Mouse (Mus musculus): ENCODE results near the gene Tsfm. TPM values are rescaled to one million over a fixed set of nuclear protein-coding genes. Genes with fewer than 3 reads are reported as not detected.
A peak's percentile ranks its signal among the peaks of the same experiment; 100 is the strongest.

The Tsfm gene
- polyA plus RNA-seq (2014; fragmentation: Nextera tagmentation; extraction: Ambion mirVana) = 60.1 and 64.6 TPM in 2 replicates

DNA sequence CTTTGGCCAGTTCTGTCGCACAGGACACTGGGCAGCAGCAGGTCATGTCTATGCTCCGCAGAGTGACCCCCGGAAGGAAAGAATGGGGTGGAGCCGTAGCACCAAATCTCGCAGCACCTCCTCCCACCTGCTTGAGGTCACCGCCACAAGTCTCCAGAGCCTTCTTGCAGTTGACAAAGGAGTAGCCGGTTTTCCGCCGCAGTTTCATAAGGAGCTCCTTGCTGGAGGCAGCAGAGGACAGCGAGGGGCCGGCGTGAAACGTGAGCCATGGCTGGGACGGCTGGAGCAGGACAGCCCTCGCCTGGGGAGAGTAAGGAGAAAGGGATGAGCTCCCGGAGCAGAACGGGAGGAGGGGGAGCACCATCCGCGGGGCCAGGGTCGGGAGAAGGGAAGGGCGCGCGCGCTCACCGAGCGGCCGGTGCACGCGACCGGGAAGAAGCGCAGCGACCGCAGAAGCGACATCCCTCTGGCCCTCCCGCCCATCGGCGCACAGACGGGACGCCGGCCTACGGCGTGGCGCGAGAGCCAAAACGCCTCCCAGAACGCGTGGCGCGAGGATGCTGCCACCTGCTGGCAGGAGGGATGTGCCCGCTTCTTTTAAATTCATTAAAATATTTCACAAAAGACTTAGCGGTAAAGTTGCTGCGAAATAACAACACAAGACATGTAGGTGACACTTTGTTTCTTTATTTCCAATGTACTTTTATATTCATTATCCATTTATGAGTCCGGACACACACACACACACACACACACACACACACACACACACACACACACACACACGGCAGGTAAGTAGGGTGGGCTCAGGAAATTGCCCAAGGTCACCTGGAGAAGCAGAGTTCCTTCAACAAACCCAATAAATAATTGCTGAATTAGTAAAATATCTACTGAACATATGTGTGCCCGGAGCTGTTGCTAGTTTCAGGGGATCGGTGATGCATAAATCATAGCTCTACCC lies at the start of gene Tsfm:
Tsfm (minus strand) TSS at position 505 of the 961 bp plus-strand sequence.
- no peaks in the 10 kb centered on the region for H3K9me3 ChIP-seq (ENCODE audit: control insufficient read depth, low read length)
- H3K9ac ChIP-seq (replicated peaks; ENCODE audit: low read depth, low read length) = peak within 1 kb of the TSS; percentile 82
- peak within 1 kb of the TSS; percentile 86 for H3K4me3 ChIP-seq (ENCODE audit: low read depth, low read length)
- peaks cover 8% of the 10 kb centered on the region; the same call in 1 of the 2 replicates for H3K4me1 ChIP-seq (ENCODE audit: control insufficient read depth, insufficient read depth, low read length)
- H3K27me3 ChIP-seq (ENCODE audit: control insufficient read depth, insufficient read depth, low read length) = no peaks in the 10 kb centered on the region
- WGBS = 5% methylated on average over 49 of the region's 56 CpGs
- H3K36me3 ChIP-seq (ENCODE audit: control insufficient read depth, insufficient read depth, low read length) = peaks cover 20% of the 10 kb centered on the region
- H3K4me2 ChIP-seq (ENCODE audit: low read depth, low read length) = peak within 1 kb of the TSS; percentile 79
- ATAC-seq (ENCODE audit: low read depth) = peak; percentile 91
- peak within 1 kb of the TSS; percentile 67; the same call in 1 of the 2 replicates for H3K27ac ChIP-seq (ENCODE audit: low read depth, low read length)

DNA sequence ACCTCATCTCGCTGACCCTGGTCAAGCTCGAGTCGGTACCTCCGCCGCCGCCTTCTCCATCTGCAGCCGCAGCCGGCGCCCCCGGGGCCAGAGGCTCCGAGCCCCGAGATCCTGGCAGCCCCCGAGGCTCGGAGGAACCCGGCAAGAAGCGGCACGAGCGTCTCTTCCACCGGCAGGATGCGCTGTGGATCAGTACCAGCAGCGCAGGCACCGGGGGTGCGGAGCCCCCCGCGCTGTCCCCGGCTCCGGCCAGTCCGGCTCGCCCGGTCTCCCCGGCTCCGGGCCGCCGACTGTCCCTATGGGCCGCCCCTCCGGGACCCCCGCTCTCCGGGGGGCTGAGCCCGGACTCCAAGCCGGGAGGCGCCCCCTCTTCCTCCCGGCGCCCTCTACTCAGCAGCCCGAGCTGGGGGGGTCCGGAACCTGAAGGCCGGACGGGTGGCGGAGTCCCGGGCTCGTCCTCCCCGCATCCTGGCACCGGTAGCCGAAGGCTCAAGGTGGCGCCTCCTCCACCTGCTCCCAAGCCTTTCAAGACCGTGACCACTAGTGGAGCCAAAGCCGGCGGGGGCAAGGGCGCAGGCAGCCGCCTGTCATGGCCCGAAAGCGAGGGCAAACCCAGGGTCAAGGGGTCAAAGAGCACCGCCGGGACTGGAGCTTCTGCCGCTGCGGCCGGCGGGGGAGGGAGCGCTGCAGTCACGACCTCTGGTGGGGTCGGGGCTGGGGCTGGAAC lies 49.2 kb upstream of the Tsfm start:
- Histone ChIP-seq H3K27me3 (ENCODE audit: control insufficient read depth, insufficient read depth, low read length) (0 out of 2 replicates have a peak, but pooled peaks cover 8% of the 10 kb centered on the region), H3K36me3 (ENCODE audit: control insufficient read depth, insufficient read depth, low read length) (peaks cover 10% of the 10 kb centered on the region; the same call in 1 of the 2 replicates), H3K9ac (replicated peaks; ENCODE audit: low read depth, low read length) (peak overlapping the region; percentile 93), H3K4me3 (ENCODE audit: low read depth, low read length) (peak overlapping the region; percentile 80), H3K27ac (ENCODE audit: low read depth, low read length) (peak overlapping the region; percentile 80), H3K9me3 (ENCODE audit: control insufficient read depth, low read length) (no peaks in the 10 kb centered on the region), H3K4me1 (ENCODE audit: control insufficient read depth, insufficient read depth, low read length) (peaks cover 31% of the 10 kb centered on the region), H3K4me2 (ENCODE audit: low read depth, low read length) (peak overlapping the region; percentile 91)
- WGBS = 2% methylated on average over 28 of the region's 70 CpGs
- ATAC-seq (ENCODE audit: low read depth) = 0 out of 2 replicates have a peak, but pooled peaks have one; percentile 10

- Histone ChIP-seq H3K9me3 (ENCODE audit: control insufficient read depth, low read length) (no peaks in the 10 kb centered on the region), H3K36me3 (ENCODE audit: control insufficient read depth, insufficient read depth, low read length) (0 out of 2 replicates have a peak, but pooled peaks cover 6% of the 10 kb centered on the region), H3K4me3 (ENCODE audit: low read depth, low read length) (peak overlapping the region; percentile 80), H3K27ac (ENCODE audit: low read depth, low read length) (peak overlapping the region; percentile 80), H3K4me1 (ENCODE audit: control insufficient read depth, insufficient read depth, low read length) (peaks cover 31% of the 10 kb centered on the region), H3K4me2 (ENCODE audit: low read depth, low read length) (peak overlapping the region; percentile 91), H3K9ac (replicated peaks; ENCODE audit: low read depth, low read length) (peak overlapping the region; percentile 93), H3K27me3 (ENCODE audit: control insufficient read depth, insufficient read depth, low read length) (0 out of 2 replicates have a peak, but pooled peaks cover 8% of the 10 kb centered on the region)
- ATAC-seq (ENCODE audit: low read depth) = peak; percentile 79
- WGBS = 2% methylated on average over 34 of the region's 49 CpGs
Measured at GRCm38 (mm10) chr10:127078677-127079575, 48.3 kb upstream of the Tsfm start.

- H3K27me3 ChIP-seq (ENCODE audit: control insufficient read depth, insufficient read depth, low read length) = 0 out of 2 replicates have a peak, but pooled peaks cover 7% of the 10 kb centered on the region
- 0 out of 2 replicates have a peak, but pooled peaks cover under 1% of the 10 kb centered on the region for H3K36me3 ChIP-seq (ENCODE audit: control insufficient read depth, insufficient read depth, low read length)
- peak overlapping the region; percentile 24; the same call in 1 of the 2 replicates for H3K27ac ChIP-seq (ENCODE audit: low read depth, low read length)
- H3K9ac ChIP-seq (replicated peaks; ENCODE audit: low read depth, low read length) = 0 out of 2 replicates have a peak overlapping the region, but pooled peaks have one; percentile 17
- peak overlapping the region; percentile 91 for H3K4me2 ChIP-seq (ENCODE audit: low read depth, low read length)
- H3K4me3 ChIP-seq (ENCODE audit: low read depth, low read length) = peak overlapping the region; percentile 80
- WGBS = 3% methylated on average over 12 of the region's 12 CpGs
- peak; percentile 42; the same call in 1 of the 2 replicates for ATAC-seq (ENCODE audit: low read depth)
- peaks cover 31% of the 10 kb centered on the region for H3K4me1 ChIP-seq (ENCODE audit: control insufficient read depth, insufficient read depth, low read length)
- no peaks in the 10 kb centered on the region for H3K9me3 ChIP-seq (ENCODE audit: control insufficient read depth, low read length)
Measured at GRCm38 (mm10) chr10:127078001-127078676, 47.5 kb upstream of the Tsfm start.

GRCm38 (mm10) chr10:127077515-127077914 lies 46.9 kb upstream of the Tsfm start:
- ATAC-seq (ENCODE audit: low read depth) = no peak
- H3K9me3 ChIP-seq (ENCODE audit: control insufficient read depth, low read length) = no peaks in the 10 kb centered on the region
- peaks cover 31% of the 10 kb centered on the region for H3K4me1 ChIP-seq (ENCODE audit: control insufficient read depth, insufficient read depth, low read length)
- no peaks in the 10 kb centered on the region for H3K36me3 ChIP-seq (ENCODE audit: control insufficient read depth, insufficient read depth, low read length)
- peak overlapping the region; percentile 80 for H3K4me3 ChIP-seq (ENCODE audit: low read depth, low read length)
- peak overlapping the region; percentile 91 for H3K4me2 ChIP-seq (ENCODE audit: low read depth, low read length)
- 0 out of 2 replicates have a peak overlapping the region, but pooled peaks have one; percentile 17 for H3K9ac ChIP-seq (replicated peaks; ENCODE audit: low read depth, low read length)
- H3K27ac ChIP-seq (ENCODE audit: low read depth, low read length) = peak overlapping the region; percentile 24; the same call in 1 of the 2 replicates
- H3K27me3 ChIP-seq (ENCODE audit: control insufficient read depth, insufficient read depth, low read length) = 0 out of 2 replicates have a peak, but pooled peaks cover 4% of the 10 kb centered on the region
- 4% methylated on average over 10 of the region's 10 CpGs for WGBS

GRCm38 (mm10) chr10:127076082-127076481 lies 45.4 kb upstream of the Tsfm start:
- H3K27ac ChIP-seq (ENCODE audit: low read depth, low read length) = no peak overlapping the region
- no peak overlapping the region for H3K4me3 ChIP-seq (ENCODE audit: low read depth, low read length)
- H3K4me1 ChIP-seq (ENCODE audit: control insufficient read depth, insufficient read depth, low read length) = peaks cover 22% of the 10 kb centered on the region
- no peak overlapping the region for H3K9ac ChIP-seq (replicated peaks; ENCODE audit: low read depth, low read length)
- WGBS = 29% methylated on average over 4 of the region's 4 CpGs
- 0 out of 2 replicates have a peak, but pooled peaks cover 4% of the 10 kb centered on the region for H3K27me3 ChIP-seq (ENCODE audit: control insufficient read depth, insufficient read depth, low read length)
- H3K4me2 ChIP-seq (ENCODE audit: low read depth, low read length) = no peak overlapping the region
- no peaks in the 10 kb centered on the region for H3K36me3 ChIP-seq (ENCODE audit: control insufficient read depth, insufficient read depth, low read length)
- no peaks in the 10 kb centered on the region for H3K9me3 ChIP-seq (ENCODE audit: control insufficient read depth, low read length)
- ATAC-seq (ENCODE audit: low read depth) = no peak

DNA sequence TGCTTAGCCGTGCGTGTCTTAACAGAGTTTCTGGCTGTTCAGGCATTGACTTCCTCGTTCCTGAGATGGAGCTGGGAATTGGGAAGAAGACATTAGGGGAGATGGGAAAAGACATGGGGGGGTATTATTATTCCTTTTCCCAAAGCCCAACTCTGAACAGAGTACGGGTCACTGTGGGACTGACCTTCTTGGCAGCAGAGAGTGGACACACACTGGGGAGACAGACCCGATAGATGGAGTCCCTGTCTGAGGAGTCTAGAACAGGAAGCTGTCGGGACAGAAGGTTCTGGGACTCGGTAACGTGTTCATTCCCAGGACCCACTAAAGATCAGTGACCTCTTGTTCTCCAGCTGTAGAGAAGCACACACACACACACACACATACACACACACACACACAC lies 45.0 kb upstream of the Tsfm start:
- 0 out of 2 replicates have a peak, but pooled peaks cover 4% of the 10 kb centered on the region for H3K27me3 ChIP-seq (ENCODE audit: control insufficient read depth, insufficient read depth, low read length)
- H3K36me3 ChIP-seq (ENCODE audit: control insufficient read depth, insufficient read depth, low read length) = no peaks in the 10 kb centered on the region
- no peak overlapping the region for H3K4me3 ChIP-seq (ENCODE audit: low read depth, low read length)
- no peak overlapping the region for H3K27ac ChIP-seq (ENCODE audit: low read depth, low read length)
- ATAC-seq (ENCODE audit: low read depth) = no peak
- WGBS = 85% methylated on average over 8 of the region's 8 CpGs
- H3K9me3 ChIP-seq (ENCODE audit: control insufficient read depth, low read length) = no peaks in the 10 kb centered on the region
- H3K9ac ChIP-seq (replicated peaks; ENCODE audit: low read depth, low read length) = no peak overlapping the region
- no peak overlapping the region for H3K4me2 ChIP-seq (ENCODE audit: low read depth, low read length)
- peaks cover 21% of the 10 kb centered on the region for H3K4me1 ChIP-seq (ENCODE audit: control insufficient read depth, insufficient read depth, low read length)

Data from neural tube, embryonic 14.5 days (tissue).